Mouse (Mus musculus): Measurements from ENCODE around the gene Olfr1357. TPM values are rescaled to one million over a fixed set of nuclear protein-coding genes. Genes with fewer than 3 reads are reported as not detected.

The Olfr1357 gene
- polyA plus RNA-seq, 1 experiment, result not detected

GRCm38 (mm10) chr10:78585606-78586005 lies 32.3 kb downstream of the Olfr1357 start:
- Histone ChIP-seq H3K27me3 (ENCODE audit: control insufficient read depth) (peaks cover 17% of the 10 kb centered on the region), H3K36me3 (ENCODE audit: control insufficient read depth) (peaks cover 29% of the 10 kb centered on the region), H3K4me1 (ENCODE audit: control insufficient read depth) (no peaks in the 10 kb centered on the region), H3K9me3 (ENCODE audit: control insufficient read depth, low read length) (no peaks in the 10 kb centered on the region), H3K4me3 (replicated peaks) (no peak overlapping the region)
- TF ChIP-seq TAL1 (IDR thresholded peaks at IDR 0.05; ENCODE audit: low read length), result no peak
- no peak for TF ChIP-seq GATA1 (IDR thresholded peaks at IDR 0.05; ENCODE audit: low read length)

GRCm38 (mm10) chr10:78584996-78585395 lies 32.9 kb downstream of the Olfr1357 start:
- H3K4me3 ChIP-seq (replicated peaks), result no peak overlapping the region
- peaks cover 35% of the 10 kb centered on the region for H3K36me3 ChIP-seq (ENCODE audit: control insufficient read depth)
- no peaks in the 10 kb centered on the region for H3K4me1 ChIP-seq (ENCODE audit: control insufficient read depth)
- TF ChIP-seq GATA1 (IDR thresholded peaks at IDR 0.05; ENCODE audit: low read length) (no peak), TAL1 (IDR thresholded peaks at IDR 0.05; ENCODE audit: low read length) (no peak)
- H3K9me3 ChIP-seq (ENCODE audit: control insufficient read depth, low read length), result no peaks in the 10 kb centered on the region
- H3K27me3 ChIP-seq (ENCODE audit: control insufficient read depth), result peaks cover 11% of the 10 kb centered on the region

GRCm38 (mm10) chr10:78583939-78584338 lies 33.9 kb downstream of the Olfr1357 start:
- no peak for TF ChIP-seq TAL1 (IDR thresholded peaks at IDR 0.05; ENCODE audit: low read length)
- TF ChIP-seq GATA1 (IDR thresholded peaks at IDR 0.05; ENCODE audit: low read length), result no peak
- Histone ChIP-seq H3K27me3 (ENCODE audit: control insufficient read depth) (peaks cover under 1% of the 10 kb centered on the region; the same call in 1 of the 2 replicates), H3K4me1 (ENCODE audit: control insufficient read depth) (no peaks in the 10 kb centered on the region), H3K36me3 (ENCODE audit: control insufficient read depth) (peaks cover 46% of the 10 kb centered on the region), H3K9me3 (ENCODE audit: control insufficient read depth, low read length) (no peaks in the 10 kb centered on the region), H3K4me3 (replicated peaks) (no peak overlapping the region)

GRCm38 (mm10) chr10:78583347-78583746 lies 34.5 kb downstream of the Olfr1357 start:
- Histone ChIP-seq H3K9me3 (ENCODE audit: control insufficient read depth, low read length) (no peaks in the 10 kb centered on the region), H3K4me3 (replicated peaks) (no peak overlapping the region), H3K27me3 (ENCODE audit: control insufficient read depth) (no peaks in the 10 kb centered on the region; the same call in 1 of the 2 replicates), H3K4me1 (ENCODE audit: control insufficient read depth) (no peaks in the 10 kb centered on the region), H3K36me3 (ENCODE audit: control insufficient read depth) (peaks cover 52% of the 10 kb centered on the region)
- TF ChIP-seq GATA1 (IDR thresholded peaks at IDR 0.05; ENCODE audit: low read length), result no peak
- TF ChIP-seq TAL1 (IDR thresholded peaks at IDR 0.05; ENCODE audit: low read length), result no peak

GRCm38 (mm10) chr10:78581121-78581520 lies 36.8 kb downstream of the Olfr1357 start:
- H3K27me3 ChIP-seq (ENCODE audit: control insufficient read depth), result no peaks in the 10 kb centered on the region
- TF ChIP-seq TAL1 (IDR thresholded peaks at IDR 0.05; ENCODE audit: low read length), result no peak
- TF ChIP-seq GATA1 (IDR thresholded peaks at IDR 0.05; ENCODE audit: low read length), result no peak
- no peaks in the 10 kb centered on the region for H3K9me3 ChIP-seq (ENCODE audit: control insufficient read depth, low read length)
- H3K36me3 ChIP-seq (ENCODE audit: control insufficient read depth), result peaks cover 68% of the 10 kb centered on the region
- peaks cover 13% of the 10 kb centered on the region for H3K4me1 ChIP-seq (ENCODE audit: control insufficient read depth)
- H3K4me3 ChIP-seq (replicated peaks), result no peak overlapping the region

- Histone ChIP-seq H3K4me1 (ENCODE audit: control insufficient read depth) (peaks cover 39% of the 10 kb centered on the region), H3K27me3 (ENCODE audit: control insufficient read depth) (no peaks in the 10 kb centered on the region), H3K36me3 (ENCODE audit: control insufficient read depth) (peaks cover 59% of the 10 kb centered on the region), H3K4me3 (replicated peaks) (no peak overlapping the region), H3K9me3 (ENCODE audit: control insufficient read depth, low read length) (no peaks in the 10 kb centered on the region)
- no peak for TF ChIP-seq GATA1 (IDR thresholded peaks at IDR 0.05; ENCODE audit: low read length)
- no peak for TF ChIP-seq TAL1 (IDR thresholded peaks at IDR 0.05; ENCODE audit: low read length)
Observed at GRCm38 (mm10) chr10:78578204-78578603, 39.7 kb downstream of the Olfr1357 start.

GRCm38 (mm10) chr10:78576435-78577184 lies 41.3 kb downstream of the Olfr1357 start:
- no peaks in the 10 kb centered on the region for H3K9me3 ChIP-seq (ENCODE audit: control insufficient read depth, low read length)
- peaks cover 48% of the 10 kb centered on the region for H3K36me3 ChIP-seq (ENCODE audit: control insufficient read depth)
- TF ChIP-seq TAL1 (IDR thresholded peaks at IDR 0.05; ENCODE audit: low read length) (no peak), GATA1 (IDR thresholded peaks at IDR 0.05; ENCODE audit: low read length) (no peak)
- H3K4me1 ChIP-seq (ENCODE audit: control insufficient read depth), result peaks cover 39% of the 10 kb centered on the region
- H3K27me3 ChIP-seq (ENCODE audit: control insufficient read depth), result no peaks in the 10 kb centered on the region
- H3K4me3 ChIP-seq (replicated peaks), result no peak overlapping the region

GRCm38 (mm10) chr10:78575690-78576089 lies 42.2 kb downstream of the Olfr1357 start:
- H3K27me3 ChIP-seq (ENCODE audit: control insufficient read depth), result no peaks in the 10 kb centered on the region
- H3K4me3 ChIP-seq (replicated peaks), result peak overlapping the region; percentile 85
- H3K9me3 ChIP-seq (ENCODE audit: control insufficient read depth, low read length), result no peaks in the 10 kb centered on the region
- H3K4me1 ChIP-seq (ENCODE audit: control insufficient read depth), result peaks cover 39% of the 10 kb centered on the region
- TF ChIP-seq GATA1 (IDR thresholded peaks at IDR 0.05; ENCODE audit: low read length) (no peak), TAL1 (IDR thresholded peaks at IDR 0.05; ENCODE audit: low read length) (no peak)
- H3K36me3 ChIP-seq (ENCODE audit: control insufficient read depth), result peaks cover 40% of the 10 kb centered on the region

GRCm38 (mm10) chr10:78575105-78575632 lies 42.7 kb downstream of the Olfr1357 start:
- no peak for TF ChIP-seq TAL1 (IDR thresholded peaks at IDR 0.05; ENCODE audit: low read length)
- no peak for TF ChIP-seq GATA1 (IDR thresholded peaks at IDR 0.05; ENCODE audit: low read length)
- peak overlapping the region; percentile 85 for H3K4me3 ChIP-seq (replicated peaks)
- peaks cover 3% of the 10 kb centered on the region; the same call in 1 of the 2 replicates for H3K27me3 ChIP-seq (ENCODE audit: control insufficient read depth)
- peaks cover 39% of the 10 kb centered on the region for H3K4me1 ChIP-seq (ENCODE audit: control insufficient read depth)
- H3K9me3 ChIP-seq (ENCODE audit: control insufficient read depth, low read length), result no peaks in the 10 kb centered on the region
- H3K36me3 ChIP-seq (ENCODE audit: control insufficient read depth), result peaks cover 34% of the 10 kb centered on the region
